Mouse (Mus musculus): ENCODE results near the gene Sh3gl1. TPM values are rescaled to one million over a fixed set of nuclear protein-coding genes. Genes with fewer than 3 reads are reported as not detected.
A peak's percentile ranks its signal among the peaks of the same experiment; 100 is the strongest.
"Not testable (repeated sequence)": the region's sequence is repeated elsewhere in the genome, so short reads cannot be mapped to it uniquely, and the experiment has no call there.

The Sh3gl1 gene
- polyA plus RNA-seq (2015; fragmentation: Nextera tagmentation; extraction: Ambion mirVana), result 48.0 and 50.9 TPM in 2 replicates

DNA sequence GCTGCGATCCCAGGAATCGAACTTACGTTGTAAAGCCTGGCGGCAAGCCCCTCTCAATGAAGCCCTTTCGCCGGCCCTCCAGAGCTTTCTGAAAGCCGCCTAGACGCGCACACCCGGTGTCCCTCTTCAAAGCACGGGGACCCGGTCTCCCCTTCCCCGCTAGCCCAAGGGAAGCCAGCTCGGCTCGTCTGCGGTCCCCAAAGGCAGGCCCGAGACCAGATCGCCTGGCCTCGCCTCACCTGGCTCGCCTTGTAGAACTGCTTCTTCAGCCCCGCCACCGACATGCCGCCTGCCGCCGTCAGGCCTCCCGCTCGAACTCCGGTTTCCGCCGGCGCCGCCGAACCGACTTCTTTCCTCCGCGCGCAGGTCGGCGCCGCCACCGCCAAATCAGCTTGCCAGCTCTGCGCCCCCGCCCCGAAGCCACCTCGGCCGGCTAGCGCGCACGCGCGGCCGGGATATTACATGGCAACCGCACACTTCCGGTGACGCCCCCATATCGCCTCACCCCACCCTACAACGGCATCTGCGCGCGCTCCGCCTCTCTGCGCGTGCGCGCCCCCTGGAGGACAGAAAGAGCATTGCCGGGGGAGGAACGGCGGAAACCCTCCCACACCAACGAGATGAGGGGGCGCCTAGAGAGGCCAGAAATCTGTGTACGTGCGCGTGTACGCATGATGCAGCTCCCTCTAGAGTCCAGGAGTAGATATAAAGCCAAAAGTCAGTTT is at the start of gene Sh3gl1:
Sh3gl1 (minus strand) TSS at position 460 of the 725 bp plus-strand sequence.
- peak within 1 kb of the TSS; percentile 97 for H3K4me3 ChIP-seq (replicated peaks)
- H3K9me3 ChIP-seq (replicated peaks), result no peaks in the 10 kb centered on the region
- peak within 1 kb of the TSS; percentile 93 for H3K27ac ChIP-seq
- H3K4me2 ChIP-seq, result peak within 1 kb of the TSS; percentile 89
- peaks cover 60% of the 10 kb centered on the region for H3K4me1 ChIP-seq (replicated peaks)
- DNase-seq, result peak; percentile 98
- H3K27me3 ChIP-seq, result no peaks in the 10 kb centered on the region
- ATAC-seq (ENCODE audit: low read depth), result peak; percentile 88
- WGBS (ENCODE audit: insufficient replicate concordance), result under 1% methylated on average over 74 of the region's 74 CpGs
- peak within 1 kb of the TSS; percentile 98 for H3K9ac ChIP-seq
- peaks cover 26% of the 10 kb centered on the region for H3K36me3 ChIP-seq

DNA sequence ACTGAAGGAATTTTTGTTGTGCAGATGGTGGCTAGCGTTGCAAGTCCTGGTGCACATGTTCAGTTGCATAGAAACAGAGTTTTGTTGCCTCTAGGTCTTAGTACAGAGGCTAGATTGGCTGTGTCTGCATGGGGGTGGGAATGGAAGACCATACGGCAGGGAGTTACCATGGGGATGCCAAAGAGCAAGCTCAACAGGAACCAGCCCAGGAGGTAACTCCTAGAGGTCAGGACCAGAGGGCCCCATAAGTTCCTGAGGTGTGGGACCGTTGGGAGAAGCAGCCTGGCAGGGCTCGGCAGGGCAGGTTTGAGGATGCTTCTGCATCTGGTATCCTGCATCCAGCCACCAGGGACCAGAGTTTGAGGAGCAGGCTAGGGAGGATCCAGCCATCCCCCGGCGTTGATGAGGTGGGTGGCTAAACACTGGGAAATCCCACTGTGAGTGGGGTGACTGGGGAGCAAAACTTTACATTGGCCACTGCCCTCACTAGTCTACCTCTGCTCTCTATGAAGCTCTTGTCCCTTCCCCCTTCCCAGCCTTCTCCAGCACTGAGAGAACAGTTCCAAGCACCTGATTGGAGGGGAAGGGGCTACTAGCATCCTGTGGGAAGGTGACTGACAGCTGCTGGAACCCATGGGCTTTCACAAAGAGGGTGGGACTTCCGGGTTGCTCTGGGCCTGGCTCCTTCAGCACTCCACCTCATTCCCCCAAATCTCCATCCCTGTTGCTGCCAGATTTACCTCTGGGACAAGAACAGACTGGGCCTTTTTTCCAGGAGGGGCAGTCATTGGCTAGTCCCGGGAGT is 44.5 kb upstream of the Sh3gl1 start:
- WGBS (ENCODE audit: insufficient replicate concordance), result 21% methylated on average over 8 of the region's 8 CpGs
- H3K9ac ChIP-seq, result peak overlapping the region; percentile 91
- H3K4me1 ChIP-seq (replicated peaks), result peaks cover 36% of the 10 kb centered on the region
- peaks cover 27% of the 10 kb centered on the region for H3K36me3 ChIP-seq
- no peaks in the 10 kb centered on the region for H3K9me3 ChIP-seq (replicated peaks)
- no peaks in the 10 kb centered on the region for H3K27me3 ChIP-seq
- DNase-seq, result no peak
- peak overlapping the region; percentile 86 for H3K4me3 ChIP-seq (replicated peaks)
- H3K4me2 ChIP-seq, result peak overlapping the region; percentile 97
- H3K27ac ChIP-seq, result no peak overlapping the region
- ATAC-seq (ENCODE audit: low read depth), result no peak

DNA sequence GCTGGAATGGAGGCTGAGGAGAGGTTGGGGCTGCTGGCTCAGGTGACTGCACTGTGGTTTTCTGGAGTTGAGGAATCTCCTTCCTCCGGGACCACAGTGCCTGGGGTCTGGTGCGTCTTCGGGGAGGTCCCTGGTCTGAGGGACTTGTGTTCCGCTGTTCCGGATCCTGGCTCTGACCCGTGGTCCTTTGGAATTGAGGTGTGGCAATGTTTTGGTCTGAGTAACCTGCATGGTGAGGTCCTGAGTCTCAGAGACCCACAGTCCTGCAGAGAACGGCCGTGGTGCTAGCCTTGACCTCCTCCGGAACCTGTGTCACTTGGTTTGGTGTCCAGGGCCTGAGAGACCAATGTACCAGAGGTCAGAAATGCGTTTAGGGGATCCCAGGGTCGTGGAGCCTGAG is 43.5 kb upstream of the Sh3gl1 start:
- WGBS (ENCODE audit: insufficient replicate concordance), result under 1% methylated on average over 11 of the region's 11 CpGs
- H3K36me3 ChIP-seq, result peaks cover 21% of the 10 kb centered on the region
- no peaks in the 10 kb centered on the region for H3K9me3 ChIP-seq (replicated peaks)
- H3K9ac ChIP-seq, result peak overlapping the region; percentile 91
- no peak for ATAC-seq (ENCODE audit: low read depth)
- H3K4me2 ChIP-seq, result peak overlapping the region; percentile 97
- H3K4me3 ChIP-seq (replicated peaks), result peak overlapping the region; percentile 86
- no peaks in the 10 kb centered on the region for H3K27me3 ChIP-seq
- H3K4me1 ChIP-seq (replicated peaks), result peaks cover 46% of the 10 kb centered on the region
- no peak for DNase-seq
- H3K27ac ChIP-seq, result peak overlapping the region; percentile 73

DNA sequence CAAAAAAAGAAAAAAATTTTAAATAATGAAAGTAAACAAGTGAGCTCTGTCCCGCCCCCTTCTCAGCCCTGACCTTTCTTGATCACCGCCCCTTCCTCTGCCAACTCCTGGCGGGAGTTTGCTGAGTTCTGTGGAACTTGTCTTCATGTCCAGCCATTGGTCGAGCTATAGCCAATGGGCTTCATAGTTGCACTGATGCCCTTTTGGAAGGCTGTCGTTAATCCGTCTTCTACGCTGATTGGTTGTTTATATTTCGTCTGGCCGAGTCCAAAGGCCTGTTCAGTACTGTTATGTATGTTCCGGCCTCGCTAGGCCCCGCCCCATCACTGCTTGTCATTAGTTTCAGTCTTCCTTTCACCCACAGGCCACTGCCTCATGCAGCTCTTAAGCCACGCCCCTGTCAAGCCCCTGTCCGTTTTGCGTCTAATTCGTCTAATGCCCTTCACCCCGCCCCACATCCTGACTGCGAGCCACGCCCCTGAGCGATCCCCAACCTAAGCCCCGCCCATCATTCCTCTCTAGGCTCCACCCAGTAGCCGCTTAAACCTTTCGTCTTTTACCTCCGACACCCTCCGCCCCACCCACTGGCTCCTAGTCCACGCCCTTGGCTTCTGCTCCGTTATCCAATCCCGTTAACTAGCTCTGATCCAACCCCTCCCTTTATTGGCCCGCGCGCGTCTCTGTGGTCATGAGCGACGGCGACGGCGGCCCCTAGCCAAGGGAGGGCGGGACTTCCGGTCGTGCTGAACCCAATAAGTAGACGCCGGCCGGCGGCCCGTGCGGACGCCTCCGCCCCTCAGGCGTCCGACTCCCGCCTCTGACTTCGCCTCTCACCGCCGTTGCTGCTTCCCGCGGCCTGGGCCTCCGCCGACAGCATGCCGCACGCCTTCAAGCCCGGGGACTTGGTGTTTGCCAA is 42.7 kb upstream of the Sh3gl1 start, which contains the start of gene Hdgfl2:
Hdgfl2 (plus strand) TSS at position 755 of the 916 bp plus-strand sequence.
- Histone ChIP-seq H3K27ac (peak within 1 kb of the TSS; percentile 82), H3K36me3 (peaks cover 21% of the 10 kb centered on the region), H3K4me3 (replicated peaks) (peak within 1 kb of the TSS; percentile 86), H3K9me3 (replicated peaks) (no peaks in the 10 kb centered on the region), H3K27me3 (no peaks in the 10 kb centered on the region), H3K4me1 (replicated peaks) (peaks cover 52% of the 10 kb centered on the region), H3K4me2 (peak within 1 kb of the TSS; percentile 97), H3K9ac (peak within 1 kb of the TSS; percentile 91)
- ATAC-seq (ENCODE audit: low read depth) (peak; percentile 90), DNase-seq (peak; percentile 100)
- WGBS (ENCODE audit: insufficient replicate concordance), result under 1% methylated on average over 61 of the region's 61 CpGs

DNA sequence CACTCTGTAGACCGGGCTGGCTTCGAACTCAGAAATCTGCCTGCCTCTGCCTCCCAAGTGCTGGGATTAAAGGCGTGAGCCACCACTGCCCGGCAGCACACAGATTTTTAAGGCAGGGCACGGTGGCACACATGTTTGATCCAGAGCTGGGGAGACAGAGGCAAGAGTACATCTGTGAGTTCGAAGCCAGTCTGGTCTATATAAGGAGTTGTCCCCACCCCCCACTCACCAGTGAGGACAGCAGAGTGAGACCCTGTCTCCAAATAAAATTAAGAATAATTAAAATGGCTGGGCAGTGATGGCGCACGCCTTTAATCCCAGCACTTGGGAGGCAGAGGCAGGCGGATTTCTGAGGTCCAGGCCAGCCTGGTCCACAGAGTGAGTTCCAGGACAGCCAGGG is 41.9 kb upstream of the Sh3gl1 start:
- ATAC-seq (ENCODE audit: low read depth); DNase-seq; H3K27me3 ChIP-seq; H3K9me3 ChIP-seq (replicated peaks): not testable (repeated sequence)
- Histone ChIP-seq H3K4me3 (replicated peaks) (peak overlapping the region; percentile 86), H3K27ac (peak overlapping the region; percentile 82), H3K4me2 (peak overlapping the region; percentile 71), H3K9ac (peak overlapping the region; percentile 63), H3K36me3 (peaks cover 16% of the 10 kb centered on the region), H3K4me1 (replicated peaks) (peaks cover 60% of the 10 kb centered on the region)
- WGBS (ENCODE audit: insufficient replicate concordance), result 58% methylated on average over 9 of the region's 9 CpGs

DNA sequence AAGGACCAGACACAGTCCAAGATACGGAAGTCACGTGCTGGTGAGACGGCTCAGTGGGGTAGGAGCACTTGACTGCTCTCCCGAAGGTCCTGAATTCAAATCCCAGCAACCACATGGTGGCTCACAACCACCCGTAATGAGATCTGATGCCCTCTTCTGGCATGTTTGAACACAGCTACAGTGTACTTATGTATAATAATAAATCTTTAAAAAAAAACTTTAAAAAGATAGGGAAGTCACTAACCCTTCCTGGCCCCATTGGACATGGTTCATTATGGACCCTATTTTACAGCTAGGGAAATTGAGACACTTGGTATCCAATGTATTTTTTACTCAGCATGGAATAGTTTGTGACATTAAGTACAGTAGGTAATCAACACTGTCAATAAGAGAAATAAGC is 41.1 kb upstream of the Sh3gl1 start:
- no peak for ATAC-seq (ENCODE audit: low read depth)
- Histone ChIP-seq H3K4me2 (no peak overlapping the region), H3K4me3 (replicated peaks) (no peak overlapping the region), H3K27me3 (no peaks in the 10 kb centered on the region), H3K9me3 (replicated peaks) (no peaks in the 10 kb centered on the region), H3K27ac (no peak overlapping the region), H3K4me1 (replicated peaks) (peaks cover 58% of the 10 kb centered on the region), H3K36me3 (peaks cover 12% of the 10 kb centered on the region), H3K9ac (no peak overlapping the region)
- no peak for DNase-seq
- WGBS (ENCODE audit: insufficient replicate concordance), result 76% methylated on average over 5 of the region's 5 CpGs

DNA sequence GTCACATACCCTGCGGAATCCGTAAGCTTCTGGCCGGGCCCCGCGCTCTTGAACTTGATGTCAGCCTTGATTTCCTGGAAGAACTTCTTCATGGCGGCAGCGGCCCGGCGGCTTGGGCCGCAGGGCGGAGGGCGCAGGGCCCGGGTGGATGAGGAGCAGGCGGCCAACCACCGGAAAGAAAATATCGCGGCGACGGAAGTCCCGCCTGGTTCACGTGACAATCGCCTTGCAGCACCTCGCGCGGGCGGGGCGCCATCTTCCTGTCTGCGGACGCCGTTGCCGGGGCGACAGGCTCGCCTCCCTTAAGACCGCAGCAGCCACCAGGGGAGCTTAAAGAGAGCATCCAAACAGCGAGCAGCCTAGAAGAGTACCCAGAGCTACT is 38.4 kb upstream of the Sh3gl1 start, which contains the start of gene Ubxn6:
Ubxn6 (minus strand) TSS at position 202 of the 382 bp plus-strand sequence.
- under 1% methylated on average over 35 of the region's 35 CpGs for WGBS (ENCODE audit: insufficient replicate concordance)
- Histone ChIP-seq H3K4me2 (peak within 1 kb of the TSS; percentile 83), H3K4me1 (replicated peaks) (peaks cover 31% of the 10 kb centered on the region), H3K9me3 (replicated peaks) (no peaks in the 10 kb centered on the region), H3K36me3 (peaks cover 31% of the 10 kb centered on the region), H3K27me3 (no peaks in the 10 kb centered on the region), H3K9ac (peak within 1 kb of the TSS; percentile 75), H3K4me3 (replicated peaks) (peak within 1 kb of the TSS; percentile 67), H3K27ac (peak within 1 kb of the TSS; percentile 93)
- DNase-seq (peak; percentile 93), ATAC-seq (ENCODE audit: low read depth) (peak; percentile 13)

DNA sequence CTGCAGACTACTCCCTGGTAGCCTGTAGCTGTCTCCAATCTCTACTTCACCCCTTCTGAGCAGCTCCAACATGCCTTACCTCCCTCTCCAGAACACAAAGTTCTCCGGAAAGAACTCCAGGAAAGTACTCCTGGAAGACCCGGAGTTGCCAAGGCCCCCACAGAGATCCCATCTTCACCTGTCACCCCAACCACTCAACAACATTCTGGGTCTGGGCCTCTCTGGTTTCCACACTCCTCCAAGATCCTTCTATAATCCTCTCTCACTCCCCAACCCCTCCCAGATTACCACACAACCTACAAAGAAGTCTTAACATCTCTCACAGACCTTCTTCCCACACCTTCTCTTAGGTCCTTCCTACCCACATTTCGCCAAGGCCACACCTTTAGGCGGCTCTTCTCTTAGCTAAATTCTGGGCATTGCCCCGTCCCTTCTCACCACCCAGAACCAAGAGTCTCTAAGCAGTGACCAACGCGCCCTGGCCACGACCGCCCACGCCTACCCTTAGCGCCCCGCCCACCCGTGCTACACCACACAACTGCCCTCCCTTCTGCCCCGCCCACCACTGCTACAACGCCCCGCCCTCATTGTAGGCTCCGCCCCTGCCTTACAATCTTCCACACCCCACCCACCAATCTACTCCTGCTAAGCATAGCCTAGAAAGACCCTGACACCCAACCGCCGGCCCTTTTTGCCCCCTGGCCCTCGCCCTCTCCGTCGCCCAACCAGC is 37.8 kb upstream of the Sh3gl1 start:
- H3K9ac ChIP-seq, result peak overlapping the region; percentile 75
- peak overlapping the region; percentile 67 for H3K4me3 ChIP-seq (replicated peaks)
- H3K27me3 ChIP-seq, result no peaks in the 10 kb centered on the region
- peak; percentile 84 for DNase-seq
- H3K36me3 ChIP-seq, result peaks cover 37% of the 10 kb centered on the region
- H3K4me1 ChIP-seq (replicated peaks), result peaks cover 30% of the 10 kb centered on the region
- 8% methylated on average over 22 of the region's 22 CpGs for WGBS (ENCODE audit: insufficient replicate concordance)
- peak overlapping the region; percentile 83 for H3K4me2 ChIP-seq
- H3K9me3 ChIP-seq (replicated peaks), result no peaks in the 10 kb centered on the region
- peak overlapping the region; percentile 93 for H3K27ac ChIP-seq
- ATAC-seq (ENCODE audit: low read depth), result peak; percentile 18

DNA sequence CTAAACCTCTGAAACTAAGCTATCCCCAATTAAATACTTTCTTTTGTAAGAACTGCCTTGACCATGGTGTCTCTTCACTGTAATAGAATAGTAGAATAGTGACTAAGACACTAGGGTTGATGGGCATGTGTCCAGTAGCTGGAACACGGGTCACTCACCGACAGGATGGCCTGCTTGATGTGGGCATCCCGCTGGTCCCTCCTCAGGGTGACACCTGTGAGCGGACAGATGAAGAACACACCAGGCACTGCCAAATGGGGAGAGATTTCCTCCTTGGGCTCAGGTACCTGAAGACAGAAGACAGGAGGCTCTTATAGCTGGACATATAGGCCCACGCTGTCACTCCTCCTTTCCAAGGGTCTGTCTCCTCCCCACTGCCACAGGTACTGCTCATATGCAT is 35.8 kb upstream of the Sh3gl1 start:
- DNase-seq (no peak), ATAC-seq (ENCODE audit: low read depth) (no peak)
- Histone ChIP-seq H3K27me3 (no peaks in the 10 kb centered on the region), H3K9ac (no peak overlapping the region), H3K4me2 (no peak overlapping the region), H3K27ac (no peak overlapping the region), H3K4me3 (replicated peaks) (no peak overlapping the region), H3K36me3 (peaks cover 57% of the 10 kb centered on the region), H3K9me3 (replicated peaks) (no peaks in the 10 kb centered on the region), H3K4me1 (replicated peaks) (peaks cover 24% of the 10 kb centered on the region)
- 83% methylated on average over 5 of the region's 5 CpGs for WGBS (ENCODE audit: insufficient replicate concordance)

DNA sequence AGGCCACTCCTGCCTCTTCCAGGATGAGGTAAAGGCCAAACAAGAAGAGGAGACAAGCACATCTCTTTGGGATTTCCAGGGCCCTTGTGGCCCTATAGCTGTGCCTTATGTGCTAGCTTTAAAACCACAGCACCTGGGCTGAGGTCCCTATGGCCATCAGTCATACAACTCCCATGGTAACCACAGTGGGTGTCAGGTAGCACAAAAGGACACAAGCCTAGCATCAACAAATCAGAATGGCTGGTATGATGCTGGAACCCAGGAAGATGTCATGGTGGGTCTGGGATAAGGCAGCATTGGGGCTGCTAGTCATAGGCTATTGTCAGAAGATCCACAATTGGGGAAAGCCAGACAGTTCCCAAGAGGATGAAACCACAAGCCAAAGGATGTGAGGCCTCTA is 34.7 kb upstream of the Sh3gl1 start:
- Histone ChIP-seq H3K36me3 (peaks cover 68% of the 10 kb centered on the region), H3K4me2 (no peak overlapping the region), H3K27ac (no peak overlapping the region), H3K27me3 (no peaks in the 10 kb centered on the region), H3K4me3 (replicated peaks) (no peak overlapping the region), H3K9ac (no peak overlapping the region), H3K4me1 (replicated peaks) (peaks cover 24% of the 10 kb centered on the region), H3K9me3 (replicated peaks) (no peaks in the 10 kb centered on the region)
- ATAC-seq (ENCODE audit: low read depth), result no peak
- DNase-seq, result no peak

Data from liver, embryonic 13.5 days (tissue).